Mouse (Mus musculus) megakaryocyte, embryonic 14.5 days (primary cell): Measurements from ENCODE around the gene Fxr2.

Experiments
- FLI1 ChIP-seq: IDR thresholded peaks from 2 replicates; pipeline ENCODE4 v1.6.1; 2012; ENCODE audit warnings: low read length, inconsistent platforms, mixed read lengths
- GATA1 ChIP-seq: IDR thresholded peaks from 3 replicates; pipeline ENCODE4 v1.6.1; 2012; ENCODE audit warnings: mixed read lengths, low read length, inconsistent platforms, borderline replicate concordance

- TF ChIP-seq GATA1, result no peak
- no peak for TF ChIP-seq FLI1
Measured at GRCm38 (mm10) chr11:69616781-69617180, 16.0 kb upstream of the Fxr2 start.
